Mouse (Mus musculus) right cerebral cortex, postnatal 36 days (tissue): Measurements from ENCODE around the gene Gli2.

Source experiments
- DNase-seq, 2 experiments: peaks; one replicate each; pipeline ENCODE4 v3.0.0; 2022; ENCODE audit warnings: low spot score in 2 of 2, mixed read lengths in 1 of 2

Gene Gli2

GRCm38 (mm10) chr1:118901868-118902586, 151.4 kb downstream of the Gli2 start:
- DNase-seq: no peak

GRCm38 (mm10) chr1:118898351-118898750, 155.1 kb downstream of the Gli2 start:
- no peak for DNase-seq

GRCm38 (mm10) chr1:118895026-118895762, 158.2 kb downstream of the Gli2 start:
- no peak for DNase-seq

- no peak for DNase-seq
These were observed 162.0 kb downstream of the Gli2 start for GRCm38 (mm10) chr1:118891395-118891794.

- no peak for DNase-seq
These were observed 163.1 kb downstream of the Gli2 start for GRCm38 (mm10) chr1:118890125-118890875.

GRCm38 (mm10) chr1:118880781-118881247, 172.6 kb downstream of the Gli2 start:
- DNase-seq: no peak

GRCm38 (mm10) chr1:118878291-118878690, 175.1 kb downstream of the Gli2 start:
- DNase-seq: no peak

- no peak for DNase-seq
These were observed 178.2 kb downstream of the Gli2 start for GRCm38 (mm10) chr1:118875227-118875626.

- no peak for DNase-seq
These were observed 179.9 kb downstream of the Gli2 start for GRCm38 (mm10) chr1:118873559-118873958.

GRCm38 (mm10) chr1:118864735-118865134, 188.7 kb downstream of the Gli2 start:
- peak; percentile 14 for DNase-seq

GRCm38 (mm10) chr1:118864031-118864430, 189.4 kb downstream of the Gli2 start:
- peak in 1 of 2 experiments; percentile 12 for DNase-seq

- no peak for DNase-seq
These were observed 195.3 kb downstream of the Gli2 start for GRCm38 (mm10) chr1:118858101-118858500.

GRCm38 (mm10) chr1:118830658-118831057, 222.8 kb downstream of the Gli2 start:
- DNase-seq: no peak

- DNase-seq: peak; percentile 18 to 42
These were observed 226.8 kb downstream of the Gli2 start for GRCm38 (mm10) chr1:118826614-118827013.

- peak; percentile 14 to 25 for DNase-seq
These were observed 227.8 kb downstream of the Gli2 start for GRCm38 (mm10) chr1:118825467-118826219.

GRCm38 (mm10) chr1:118825035-118825434, 228.4 kb downstream of the Gli2 start:
- DNase-seq: no peak

- DNase-seq: no peak
These were observed 231.2 kb downstream of the Gli2 start for GRCm38 (mm10) chr1:118822258-118822657.

- no peak for DNase-seq
These were observed 238.4 kb downstream of the Gli2 start for GRCm38 (mm10) chr1:118815015-118815414.

- DNase-seq: peak; percentile 15 to 69
These were observed 243.1 kb downstream of the Gli2 start for GRCm38 (mm10) chr1:118810336-118810735.

- no peak for DNase-seq
These were observed 246.7 kb downstream of the Gli2 start for GRCm38 (mm10) chr1:118806727-118807126.

- DNase-seq: peak; percentile 9 to 23
These were observed 251.3 kb downstream of the Gli2 start for GRCm38 (mm10) chr1:118802166-118802565.
